Mouse (Mus musculus): ENCODE results near the gene Vmn1r79.

The Vmn1r79 gene

DNA sequence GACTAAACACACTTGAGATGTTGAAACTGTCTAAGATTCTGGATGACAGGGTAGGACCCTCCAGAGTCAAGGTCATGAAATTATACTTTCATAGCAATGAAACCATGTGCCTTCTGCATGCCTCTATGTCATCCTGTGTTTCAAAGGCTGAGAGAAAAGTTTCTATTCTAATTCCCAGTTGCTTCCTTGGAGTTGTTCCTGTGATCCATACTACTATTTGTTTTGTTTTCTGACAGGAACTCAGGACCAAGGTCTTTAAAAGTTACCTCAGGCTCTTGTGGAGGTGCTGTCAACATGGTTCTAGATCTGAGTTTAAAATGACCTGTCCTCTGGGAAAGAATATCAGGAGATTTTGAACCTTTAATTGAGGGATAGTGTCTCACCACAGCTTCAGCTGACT, at the start of gene Vmn1r79:
Gene Vmn1r79, plus strand, starts transcription at position 301 of the 400 bp plus-strand sequence.

DNA sequence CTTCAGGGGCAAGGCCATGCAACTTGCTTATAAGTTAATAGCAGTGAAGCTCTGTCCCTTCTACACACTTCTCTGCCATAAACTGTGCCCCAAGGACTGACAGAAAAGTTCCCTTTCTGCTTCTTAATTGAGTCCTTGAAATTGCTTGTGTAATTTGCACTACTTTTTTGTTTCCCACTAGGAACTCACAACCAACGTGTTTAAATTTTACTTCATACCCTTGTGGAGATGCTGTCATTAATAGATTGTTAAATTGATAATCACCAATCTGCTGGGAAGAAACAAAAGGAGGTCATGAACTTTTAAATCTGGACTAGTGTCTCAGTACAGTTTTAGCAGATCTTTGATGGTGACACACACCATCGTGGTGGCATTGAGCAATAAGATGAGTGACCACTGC, 21.1 kb upstream of the Vmn1r79 start, which contains the start of gene Vmn1r78:
Gene Vmn1r78, plus strand, starts transcription at position 301 of the 400 bp plus-strand sequence.
- 50% methylated on average over 2 of the region's 2 CpGs for WGBS

DNA sequence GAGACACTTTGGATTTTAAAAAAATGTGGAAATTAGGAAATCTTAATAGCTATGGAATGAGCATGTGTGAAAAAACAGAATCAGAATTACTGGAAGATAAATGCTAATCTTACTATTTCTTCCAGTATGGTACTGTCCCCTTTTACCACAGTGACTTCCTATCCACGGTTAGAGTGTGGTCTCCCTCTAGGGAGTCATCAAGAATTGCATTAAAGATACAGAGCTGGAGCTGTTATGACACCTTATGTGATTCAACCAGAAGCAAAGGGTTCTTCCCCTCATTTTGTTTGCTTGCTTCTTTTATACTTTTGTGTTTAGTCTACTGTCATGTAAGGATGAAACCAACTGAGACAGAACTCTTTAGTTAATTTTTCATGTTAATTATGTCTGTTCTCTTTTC, 14.6 kb upstream of the Vmn1r79 start:
- 54% methylated on average over 1 of the region's 1 CpGs for WGBS

DNA sequence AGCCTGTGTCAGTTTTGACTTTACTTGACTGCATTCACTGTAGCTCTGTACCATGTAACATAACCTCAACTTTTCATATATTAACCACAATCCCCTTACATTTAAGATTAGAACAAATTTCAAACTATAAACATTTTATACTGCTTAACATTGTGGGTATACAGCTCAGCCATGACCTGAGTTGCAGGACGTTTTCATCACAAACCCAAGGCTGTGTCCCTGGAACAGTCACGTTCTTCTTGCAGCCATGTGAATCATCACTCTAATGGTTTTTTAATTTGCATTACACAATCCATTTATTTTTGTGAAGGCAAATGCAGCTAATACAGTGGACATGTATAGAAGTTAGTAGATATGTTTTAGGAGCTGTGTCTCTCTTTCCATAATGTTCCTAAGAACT, 1.8 kb downstream of the Vmn1r79 start:
- 59% methylated on average over 2 of the region's 2 CpGs for WGBS

DNA sequence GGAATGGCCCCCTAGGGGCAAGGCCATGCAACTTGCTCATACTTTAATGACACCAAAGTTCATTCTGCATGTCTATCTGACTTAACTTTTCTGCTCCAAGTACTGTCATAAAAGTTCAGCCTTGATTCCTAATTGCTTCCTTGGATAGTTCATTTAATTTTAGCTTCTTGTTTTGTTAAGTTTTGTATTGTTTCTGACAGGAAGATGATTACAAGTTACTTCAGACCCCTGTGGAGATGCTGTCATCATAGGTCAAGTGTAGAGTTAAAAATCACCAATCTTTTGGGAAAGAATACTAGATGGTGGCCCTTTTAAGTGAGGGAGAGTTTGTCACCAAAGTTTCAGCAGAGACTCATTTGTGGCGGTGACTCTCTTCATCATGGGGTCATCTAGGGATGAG, 17.9 kb downstream of the Vmn1r79 start, which contains the start of gene Vmn1r80:
Gene Vmn1r80, plus strand, starts transcription at position 301 of the 400 bp plus-strand sequence.
- 80% methylated on average over 1 of the region's 1 CpGs for WGBS

DNA sequence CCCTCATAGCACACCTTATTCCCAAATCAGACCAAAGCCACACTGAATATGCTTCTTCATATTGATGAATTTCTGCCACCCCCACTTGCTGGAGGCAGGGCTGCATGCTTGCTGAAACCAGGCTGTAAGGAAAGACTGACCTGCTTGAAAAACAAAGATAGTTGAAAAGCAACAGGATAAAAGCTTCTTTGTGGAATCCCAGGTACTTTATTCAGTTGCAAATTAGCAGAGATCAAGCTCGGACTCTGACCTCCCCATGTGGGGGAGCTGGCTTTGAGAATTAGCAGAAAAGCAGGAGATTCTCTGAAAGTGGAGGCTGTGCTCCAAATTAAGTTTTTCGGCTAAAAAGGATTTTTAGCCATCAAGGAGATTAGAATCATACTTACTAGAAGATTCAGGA, 33.1 kb downstream of the Vmn1r79 start:
- 52% methylated on average over 2 of the region's 2 CpGs for WGBS

Data from cerebral cortex, adult 2 months (tissue).